Mouse (Mus musculus) thymus, adult 2 months (tissue): Measurements from ENCODE around the gene Clcn7.

Source experiments
- CTCF ChIP-seq: fragments of 200-500 bp; IDR thresholded peaks from 2 replicates; pipeline ENCODE4 v1.5.1; 2012; ENCODE audit warnings: mild to moderate bottlenecking, control low read depth, low read length, moderate library complexity, borderline replicate concordance; ENCODE audit not compliant: control insufficient read depth, poor library complexity, insufficient read depth; ENCODE audit errors: extremely low read depth
- POLR2A ChIP-seq: fragments of 200-500 bp; IDR thresholded peaks from 2 replicates; pipeline ENCODE4 v1.6.1; 2012; ENCODE audit warnings: mild to moderate bottlenecking, low read length, control low read depth, moderate library complexity; ENCODE audit not compliant: control insufficient read depth, poor library complexity, insufficient read depth; ENCODE audit errors: extremely low read depth

DNA sequence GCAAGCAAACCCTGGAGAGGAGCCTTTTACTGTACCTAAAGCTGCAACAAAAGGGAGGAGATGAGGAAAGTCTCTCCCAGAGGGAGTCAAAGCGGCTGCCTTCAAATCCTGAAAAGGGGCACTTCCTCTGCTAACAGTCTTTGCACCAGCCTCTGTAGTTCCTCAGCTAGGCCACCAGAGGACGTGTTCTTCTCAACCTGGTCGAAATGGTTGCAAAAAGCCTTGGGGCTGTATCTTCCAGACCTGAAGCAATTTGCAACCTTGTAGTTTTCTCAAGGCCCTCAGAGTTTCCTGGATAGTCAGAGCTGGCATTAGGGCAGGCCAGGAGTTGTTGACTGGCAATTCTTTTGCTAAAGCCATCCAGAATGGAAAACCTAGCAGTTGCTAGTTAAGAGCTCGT is 15.9 kb upstream of the Clcn7 start:
- no peak for TF ChIP-seq CTCF
- TF ChIP-seq POLR2A = no peak
